Mouse (Mus musculus): ENCODE results near the gene Fam71e2.
"Not testable (repeated sequence)": the region's sequence is repeated elsewhere in the genome, so short reads cannot be mapped to it uniquely, and the experiment has no call there.

Fam71e2 gene

GRCm38 (mm10) chr7:4771202-4771601 lies at the start of gene Fam71e2:
Fam71e2 (minus strand) TSS chr7:4771302.
- no peak for DNase-seq (ENCODE audit: low spot score)

- no peak for DNase-seq (ENCODE audit: low spot score)
These were observed 45.5 kb upstream of the Fam71e2 start for GRCm38 (mm10) chr7:4816559-4816958.

- no peak for DNase-seq (ENCODE audit: low spot score)
These were observed 42.1 kb upstream of the Fam71e2 start for GRCm38 (mm10) chr7:4813105-4813791.

- peak; percentile 98 for DNase-seq (ENCODE audit: low spot score)
These were observed 41.4 kb upstream of the Fam71e2 start, which contains the start of gene Ube2s for GRCm38 (mm10) chr7:4812303-4813104. Ube2s (minus strand) TSS chr7:4812590.

- peak; percentile 41 for DNase-seq (ENCODE audit: low spot score)
These were observed 40.8 kb upstream of the Fam71e2 start for GRCm38 (mm10) chr7:4811842-4812302.

GRCm38 (mm10) chr7:4811131-4811530 lies 40.0 kb upstream of the Fam71e2 start:
- DNase-seq (ENCODE audit: low spot score) = not testable (repeated sequence)

GRCm38 (mm10) chr7:4806716-4807115 lies 35.6 kb upstream of the Fam71e2 start:
- no peak for DNase-seq (ENCODE audit: low spot score)

GRCm38 (mm10) chr7:4802247-4802646 lies 31.1 kb upstream of the Fam71e2 start:
- DNase-seq (ENCODE audit: low spot score) = no peak

- DNase-seq (ENCODE audit: low spot score) = no peak
These were observed 24.8 kb upstream of the Fam71e2 start for GRCm38 (mm10) chr7:4795767-4796433.

GRCm38 (mm10) chr7:4794631-4795168 lies 23.6 kb upstream of the Fam71e2 start:
- no peak for DNase-seq (ENCODE audit: low spot score)

GRCm38 (mm10) chr7:4793674-4794073 lies 22.6 kb upstream of the Fam71e2 start:
- no peak for DNase-seq (ENCODE audit: low spot score)

- not testable (repeated sequence) for DNase-seq (ENCODE audit: low spot score)
These were observed 22.1 kb upstream of the Fam71e2 start for GRCm38 (mm10) chr7:4793248-4793647.

- peak; percentile 83 for DNase-seq (ENCODE audit: low spot score)
These were observed 21.4 kb upstream of the Fam71e2 start, which contains the start of gene Rpl28 for GRCm38 (mm10) chr7:4792278-4793212. Rpl28 (plus strand) TSS chr7:4792874.

GRCm38 (mm10) chr7:4789436-4789935 lies 18.4 kb upstream of the Fam71e2 start, which contains the start of gene Tmem238:
Tmem238 (minus strand) TSS chr7:4789656.
- peak; percentile 71 for DNase-seq (ENCODE audit: low spot score)

- peak; percentile 56 for DNase-seq (ENCODE audit: low spot score)
These were observed 17.7 kb upstream of the Fam71e2 start for GRCm38 (mm10) chr7:4788499-4789435.

- DNase-seq (ENCODE audit: low spot score) = no peak
These were observed 12.7 kb upstream of the Fam71e2 start for GRCm38 (mm10) chr7:4783667-4784268.

GRCm38 (mm10) chr7:4782759-4783158 lies 11.7 kb upstream of the Fam71e2 start, which contains the start of the genes Il11 and Tmem190:
Il11 (minus strand) TSS chr7:4782859.
Tmem190 (plus strand) TSS chr7:4782937.
- DNase-seq (ENCODE audit: low spot score) = no peak

GRCm38 (mm10) chr7:4782130-4782529 lies 11.0 kb upstream of the Fam71e2 start:
- no peak for DNase-seq (ENCODE audit: low spot score)

GRCm38 (mm10) chr7:4779921-4780320 lies 8.8 kb upstream of the Fam71e2 start:
- no peak for DNase-seq (ENCODE audit: low spot score)
